Mouse (Mus musculus): ENCODE measurements around the gene Tmem168.

GRCm38 (mm10) chr6:13601587-13601986 is 6.3 kb downstream of the Tmem168 start:
- no peak for TF ChIP-seq CTCF (IDR thresholded peaks at IDR 0.05; ENCODE audit: borderline replicate concordance, extremely low read depth, insufficient read depth, insufficient read length)
- no peak for TF ChIP-seq POLR2A (IDR thresholded peaks at IDR 0.05; ENCODE audit: borderline replicate concordance, extremely low read depth, insufficient read depth, insufficient read length, poor library complexity, severe bottlenecking)

All from brain, embryonic 14.5 days (tissue).